Mouse (Mus musculus): ENCODE measurements around the gene Zfp217. TPM values are rescaled to one million over a fixed set of nuclear protein-coding genes. Genes with fewer than 3 reads are reported as not detected.

Gene Zfp217
- polyA plus RNA-seq, 1 experiment from 2014 or later: 3.4 TPM

GRCm38 (mm10) chr2:170060066-170060465 is 87.8 kb downstream of the Zfp217 start:
- no peak overlapping the region for H3K4me3 ChIP-seq (ENCODE audit: control insufficient read depth in 1 of 2, insufficient read depth in 1 of 2, low read depth in 1 of 2, low read length in 2 of 2)
- no peaks in the 10 kb centered on the region for H3K36me3 ChIP-seq (ENCODE audit: control insufficient read depth, insufficient read depth, low read length)
- WGBS: 70% methylated on average over 4 of the region's 4 CpGs
- H3K4me2 ChIP-seq (ENCODE audit: low read length): no peak overlapping the region
- H3K4me1 ChIP-seq (ENCODE audit: control insufficient read depth in 2 of 2, insufficient read depth in 2 of 2, low read length in 2 of 2): no peaks in the 10 kb centered on the region
- H3K9me3 ChIP-seq (ENCODE audit: control insufficient read depth, low read length): no peaks in the 10 kb centered on the region
- no peak overlapping the region for H3K27ac ChIP-seq (replicated peaks in 1 of 2; ENCODE audit: control insufficient read depth in 1 of 2, insufficient read depth in 1 of 2, low read depth in 2 of 2, low read length in 2 of 2)
- ATAC-seq (ENCODE audit: insufficient number of reproducible peaks, insufficient read depth, low FRiP score, low read depth): no peak
- H3K27me3 ChIP-seq (ENCODE audit: control insufficient read depth, insufficient read depth, low read length): no peaks in the 10 kb centered on the region
- H3K9ac ChIP-seq (ENCODE audit: low read length): no peak overlapping the region

DNA sequence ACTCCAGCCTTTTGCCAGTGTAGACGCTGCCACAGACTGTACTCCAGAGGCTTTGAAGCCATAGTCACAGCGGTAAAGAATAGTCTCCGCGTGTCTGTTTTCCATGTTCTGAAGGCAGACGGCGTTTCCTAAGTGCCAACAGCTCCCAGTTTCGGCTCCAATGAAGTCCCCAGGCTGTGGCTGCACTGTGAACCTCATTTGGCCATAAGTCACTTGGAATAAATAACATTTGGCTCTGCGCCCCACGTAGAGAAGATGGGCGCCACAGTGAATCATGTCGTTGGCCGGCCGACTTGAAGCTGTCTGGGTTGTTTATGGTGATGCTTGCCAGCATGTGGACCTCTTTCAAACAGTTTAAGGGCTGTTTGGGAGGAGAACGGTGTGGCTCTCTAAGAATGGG is 89.1 kb downstream of the Zfp217 start:
- no peak overlapping the region for H3K4me3 ChIP-seq (ENCODE audit: control insufficient read depth in 1 of 2, insufficient read depth in 1 of 2, low read depth in 1 of 2, low read length in 2 of 2)
- H3K9me3 ChIP-seq (ENCODE audit: control insufficient read depth, low read length): no peaks in the 10 kb centered on the region
- no peak overlapping the region for H3K4me2 ChIP-seq (ENCODE audit: low read length)
- H3K9ac ChIP-seq (ENCODE audit: low read length): no peak overlapping the region
- H3K27me3 ChIP-seq (ENCODE audit: control insufficient read depth, insufficient read depth, low read length): no peaks in the 10 kb centered on the region
- ATAC-seq (ENCODE audit: insufficient number of reproducible peaks, insufficient read depth, low FRiP score, low read depth): no peak
- WGBS: 90% methylated on average over 14 of the region's 14 CpGs
- no peak overlapping the region for H3K27ac ChIP-seq (replicated peaks in 1 of 2; ENCODE audit: control insufficient read depth in 1 of 2, insufficient read depth in 1 of 2, low read depth in 2 of 2, low read length in 2 of 2)
- no peaks in the 10 kb centered on the region for H3K4me1 ChIP-seq (ENCODE audit: control insufficient read depth in 2 of 2, insufficient read depth in 2 of 2, low read length in 2 of 2)
- H3K36me3 ChIP-seq (ENCODE audit: control insufficient read depth, insufficient read depth, low read length): no peaks in the 10 kb centered on the region
